Mouse (Mus musculus): Measurements from ENCODE around the gene Fgg.
A peak's percentile ranks its signal among the peaks of the same experiment; 100 is the strongest.

Fgg gene

GRCm38 (mm10) chr3:83027546-83028251 lies 20.2 kb downstream of the Fgg start:
- no peak for DNase-seq

GRCm38 (mm10) chr3:83030331-83030730 lies 22.8 kb downstream of the Fgg start:
- no peak for DNase-seq

GRCm38 (mm10) chr3:83032746-83033308 lies 25.3 kb downstream of the Fgg start:
- no peak for DNase-seq

- DNase-seq = no peak
Observed at GRCm38 (mm10) chr3:83033801-83034200, 26.3 kb downstream of the Fgg start.

- no peak for DNase-seq
Observed at GRCm38 (mm10) chr3:83038865-83039264, 31.3 kb downstream of the Fgg start.

GRCm38 (mm10) chr3:83039666-83040065 lies 32.1 kb downstream of the Fgg start:
- DNase-seq = no peak

- DNase-seq = no peak
Observed at GRCm38 (mm10) chr3:83042451-83042850, 34.9 kb downstream of the Fgg start.

- DNase-seq = no peak
Observed at GRCm38 (mm10) chr3:83046649-83047048, 39.1 kb downstream of the Fgg start.

GRCm38 (mm10) chr3:83049680-83050079 lies 42.2 kb downstream of the Fgg start, which contains the start of gene Fgb:
TSS of gene Fgb (minus strand) at chr3:83049863.
- no peak for DNase-seq

GRCm38 (mm10) chr3:83050661-83051060 lies 43.1 kb downstream of the Fgg start:
- no peak for DNase-seq

- no peak for DNase-seq
Observed at GRCm38 (mm10) chr3:83052102-83052501, 44.6 kb downstream of the Fgg start.

- DNase-seq = no peak
Observed at GRCm38 (mm10) chr3:83053126-83053525, 45.6 kb downstream of the Fgg start.

GRCm38 (mm10) chr3:83053758-83054157 lies 46.2 kb downstream of the Fgg start:
- peak; percentile 49 for DNase-seq

- DNase-seq = no peak
Observed at GRCm38 (mm10) chr3:83054759-83055158, 47.2 kb downstream of the Fgg start.

- peak; percentile 100 for DNase-seq
Observed at GRCm38 (mm10) chr3:83055281-83056038, 47.9 kb downstream of the Fgg start, which contains the start of gene Plrg1. TSS of gene Plrg1 (plus strand) at chr3:83055522.

- DNase-seq = no peak
Observed at GRCm38 (mm10) chr3:83057046-83057445, 49.5 kb downstream of the Fgg start.

Data from right cerebral cortex, postnatal 4 days (tissue).